Mouse (Mus musculus) testis, postnatal 14 days (tissue): ENCODE data around the gene Ap4m1.

ENCODE experiments used
- DNase-seq: peaks from one replicate; pipeline ENCODE4 v3.0.0; 2021; ENCODE audit warnings: low spot score

Ap4m1 gene

DNA sequence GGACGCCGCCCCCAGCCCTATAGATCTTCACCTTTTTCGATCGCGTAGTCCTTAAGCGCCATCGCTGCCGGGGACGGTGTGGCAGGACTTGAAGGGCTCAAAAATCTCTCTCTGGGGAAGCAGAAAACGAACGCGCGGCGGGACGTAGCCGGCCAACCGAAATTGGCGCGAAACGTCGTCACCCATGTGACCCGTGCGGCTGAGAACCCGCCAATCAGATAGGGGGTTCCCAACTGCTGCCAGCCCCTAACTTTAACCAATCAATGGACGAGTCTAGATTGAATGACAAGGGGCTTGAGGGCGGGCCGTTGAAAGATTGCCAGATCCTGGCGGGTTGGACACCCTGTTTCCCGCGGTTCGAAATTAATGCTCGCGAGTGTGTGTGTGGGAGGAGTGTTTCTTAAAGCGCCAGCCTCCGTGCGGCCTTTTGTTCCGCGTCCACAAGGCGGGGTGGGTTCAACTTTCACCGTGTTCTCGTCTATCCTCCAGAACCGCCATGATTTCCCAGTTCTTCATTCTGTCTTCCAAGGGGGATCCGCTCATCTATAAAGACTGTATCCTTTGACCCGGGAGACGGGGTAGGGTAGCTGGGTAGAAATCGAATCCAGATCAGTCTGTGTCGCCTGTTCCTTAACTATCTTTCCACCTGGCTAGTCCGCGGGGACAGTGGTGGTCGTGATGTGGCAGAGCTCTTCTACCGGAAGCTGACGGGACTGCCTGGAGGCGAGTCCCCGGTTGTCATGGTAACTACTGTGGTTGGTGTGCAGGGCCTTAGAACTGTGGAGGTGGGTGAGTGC lies at the start of gene Ap4m1, which contains the start of gene Mcm7:
Gene Ap4m1 (plus strand): TSS at position 308 of the 797 bp plus-strand sequence.
Gene Mcm7 (minus strand): TSS at position 728 of the 797 bp plus-strand sequence.
- peak; percentile 96 for DNase-seq

DNA sequence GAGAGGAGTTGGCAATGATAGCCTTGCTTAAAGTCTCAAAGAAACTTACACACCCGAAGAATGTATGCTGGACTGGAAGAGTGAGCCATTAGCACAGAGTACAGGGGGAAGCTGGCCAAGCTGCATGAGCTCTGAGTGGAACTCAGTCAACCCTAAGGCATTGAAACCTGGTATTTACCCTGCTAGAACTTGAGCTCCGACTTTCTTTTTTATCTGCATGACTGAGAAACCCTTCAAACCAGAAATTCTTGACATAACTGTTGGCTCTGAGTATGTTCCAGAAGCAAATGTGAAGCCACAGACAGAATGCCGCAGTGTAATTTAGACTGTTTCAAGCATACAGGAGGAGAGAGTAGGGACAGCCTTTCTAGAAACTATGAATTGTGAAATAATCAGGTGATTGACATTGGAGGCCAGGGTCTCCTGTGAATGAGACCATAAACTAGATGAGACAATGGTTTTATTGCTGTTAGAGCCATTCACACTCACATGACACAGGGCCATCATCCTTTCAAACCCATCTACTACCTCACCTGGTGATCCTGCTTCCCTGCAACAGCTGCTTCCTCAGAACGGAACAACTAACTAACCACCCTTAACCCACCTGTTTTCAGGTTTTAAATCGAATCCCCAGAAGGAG lies 39.3 kb upstream of the Ap4m1 start:
- DNase-seq: no peak

DNA sequence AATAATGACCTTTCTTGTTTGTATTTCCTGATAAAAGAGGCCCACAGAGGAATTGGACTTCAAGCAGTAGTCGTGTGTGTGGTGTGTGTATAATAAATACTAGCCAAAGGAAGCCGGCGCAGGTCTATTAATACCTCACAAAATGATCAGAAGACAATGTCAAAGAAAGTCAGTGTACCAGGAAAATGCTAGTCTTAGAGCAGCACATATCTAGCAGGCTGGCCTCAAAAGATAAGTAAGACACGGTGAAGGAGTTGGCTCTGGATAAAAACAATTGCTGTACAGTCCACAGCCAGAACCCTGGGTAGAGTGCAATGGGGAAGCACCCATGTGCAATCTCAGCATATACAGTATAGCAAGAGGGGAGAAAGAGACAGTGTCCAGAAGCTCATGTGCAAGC lies 34.5 kb upstream of the Ap4m1 start:
- no peak for DNase-seq

DNA sequence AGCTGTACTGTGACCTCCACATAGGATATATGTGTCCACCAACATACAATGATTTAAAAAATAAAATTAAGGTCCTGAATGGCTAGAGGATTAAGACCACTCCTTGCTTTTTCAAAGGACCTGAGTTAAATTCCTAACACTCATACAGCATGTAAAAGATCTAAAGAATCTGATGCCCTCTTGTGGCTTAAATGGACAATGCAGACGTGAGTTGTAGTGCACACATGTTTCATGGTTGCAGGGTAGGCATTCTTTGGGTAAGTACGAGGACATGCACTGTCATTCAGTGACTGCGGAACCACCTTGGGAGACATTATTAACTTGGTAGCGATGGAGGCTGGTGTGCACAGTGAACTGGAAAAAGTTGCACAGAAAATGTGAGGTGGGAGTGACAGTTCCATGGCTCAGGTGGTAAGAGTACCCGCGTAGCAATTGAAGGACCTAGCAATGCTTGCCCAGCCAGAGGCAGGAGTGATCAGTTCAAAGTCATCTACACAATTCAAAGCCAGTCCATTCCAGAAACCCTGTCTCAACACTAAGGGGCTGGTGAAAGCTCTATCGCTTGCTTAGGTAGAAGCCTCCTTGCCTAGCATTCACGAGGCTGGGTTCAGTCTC lies 33.8 kb upstream of the Ap4m1 start:
- DNase-seq: no peak

DNA sequence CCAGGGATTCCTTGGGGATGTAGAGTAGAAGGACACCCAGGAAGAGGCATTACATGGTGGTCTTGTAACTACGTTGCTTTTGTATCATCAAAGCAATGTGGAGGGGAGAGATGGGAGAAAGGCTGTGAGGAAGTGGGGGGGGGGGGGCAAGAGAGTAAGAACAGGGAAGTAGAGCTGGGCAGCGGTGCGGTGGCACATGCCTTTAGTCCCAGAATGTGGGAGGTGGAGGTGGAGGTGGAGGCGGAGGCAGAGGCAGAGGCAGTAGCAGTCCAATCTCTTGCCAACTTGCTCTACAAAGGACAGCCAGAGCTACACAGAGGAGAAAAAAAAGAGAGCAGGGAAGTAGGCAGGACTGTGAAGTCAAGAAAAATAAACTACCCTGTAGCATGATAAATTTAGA lies 33.2 kb upstream of the Ap4m1 start:
- DNase-seq: no peak

DNA sequence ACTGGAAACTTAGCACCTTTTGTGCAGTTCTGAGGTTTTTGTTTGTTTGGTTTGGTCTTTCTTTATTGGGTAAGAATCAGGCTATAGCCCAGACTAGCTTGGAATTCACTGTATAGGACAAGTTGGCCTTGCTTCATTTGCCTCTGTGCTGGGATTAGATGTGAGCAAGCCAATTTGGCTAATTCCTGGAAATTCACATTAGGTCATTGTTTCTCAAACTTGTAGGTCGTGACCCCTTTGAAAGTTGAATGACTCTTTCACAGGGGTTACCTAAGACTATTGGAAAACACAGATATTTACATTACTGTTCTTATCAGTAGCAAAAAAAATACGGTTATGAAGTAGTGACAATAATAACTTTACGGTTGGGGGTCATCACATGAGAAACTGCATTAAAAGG lies 17.4 kb upstream of the Ap4m1 start:
- DNase-seq: no peak

DNA sequence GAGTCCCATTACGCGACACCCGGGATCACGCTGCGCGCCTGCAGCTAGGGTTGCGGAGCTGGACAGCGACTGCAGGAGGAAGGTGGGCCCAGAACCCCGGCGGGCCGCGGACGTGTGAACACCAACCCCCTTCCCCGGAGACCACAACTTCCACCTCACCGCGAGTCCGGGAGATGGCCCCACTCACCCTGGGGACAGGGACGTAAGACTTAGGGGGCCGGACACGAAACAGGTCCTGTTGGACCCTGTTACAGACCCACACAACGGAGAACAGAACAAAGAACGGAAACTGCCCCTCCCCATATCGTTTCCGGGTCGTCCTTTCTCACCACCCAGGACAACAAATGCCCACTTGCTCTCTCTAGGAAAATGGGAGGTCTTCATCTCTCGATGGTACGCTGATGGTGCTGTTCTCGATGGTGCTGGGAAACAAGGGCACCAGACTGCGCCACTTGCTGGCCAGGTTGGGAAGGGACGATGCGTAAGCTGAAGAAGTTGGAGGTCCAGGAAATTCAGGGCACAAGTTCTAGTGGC lies 16.3 kb upstream of the Ap4m1 start, which contains the start of gene Zfp113:
Gene Zfp113 (minus strand): TSS at position 302 of the 534 bp plus-strand sequence.
- peak; percentile 90 for DNase-seq

DNA sequence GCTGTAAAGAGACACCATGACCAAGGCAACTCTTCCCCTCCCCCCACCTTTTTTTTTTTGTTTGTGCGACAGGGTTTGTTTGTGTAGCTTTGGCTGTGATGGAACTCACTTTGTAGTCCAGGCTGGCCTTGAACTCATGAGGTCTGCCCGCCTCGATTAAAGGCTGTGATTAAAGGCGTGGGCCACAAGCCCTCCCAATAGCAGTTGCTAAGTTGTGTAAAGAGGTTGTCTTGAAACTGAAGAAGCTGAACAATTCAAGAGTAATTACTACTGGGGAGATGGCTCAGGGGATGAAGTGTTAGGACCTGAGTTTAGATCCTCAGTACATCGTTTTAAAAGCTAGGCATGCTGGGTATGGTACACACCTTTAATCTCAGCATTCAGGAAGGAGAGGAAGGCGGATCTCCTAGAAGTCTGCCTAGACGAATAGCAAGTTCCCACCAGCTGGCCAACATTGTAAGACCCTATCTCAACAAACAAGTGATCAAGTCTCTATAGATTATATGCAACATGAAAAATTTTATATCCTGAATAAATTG lies 11.5 kb upstream of the Ap4m1 start:
- DNase-seq: no peak

DNA sequence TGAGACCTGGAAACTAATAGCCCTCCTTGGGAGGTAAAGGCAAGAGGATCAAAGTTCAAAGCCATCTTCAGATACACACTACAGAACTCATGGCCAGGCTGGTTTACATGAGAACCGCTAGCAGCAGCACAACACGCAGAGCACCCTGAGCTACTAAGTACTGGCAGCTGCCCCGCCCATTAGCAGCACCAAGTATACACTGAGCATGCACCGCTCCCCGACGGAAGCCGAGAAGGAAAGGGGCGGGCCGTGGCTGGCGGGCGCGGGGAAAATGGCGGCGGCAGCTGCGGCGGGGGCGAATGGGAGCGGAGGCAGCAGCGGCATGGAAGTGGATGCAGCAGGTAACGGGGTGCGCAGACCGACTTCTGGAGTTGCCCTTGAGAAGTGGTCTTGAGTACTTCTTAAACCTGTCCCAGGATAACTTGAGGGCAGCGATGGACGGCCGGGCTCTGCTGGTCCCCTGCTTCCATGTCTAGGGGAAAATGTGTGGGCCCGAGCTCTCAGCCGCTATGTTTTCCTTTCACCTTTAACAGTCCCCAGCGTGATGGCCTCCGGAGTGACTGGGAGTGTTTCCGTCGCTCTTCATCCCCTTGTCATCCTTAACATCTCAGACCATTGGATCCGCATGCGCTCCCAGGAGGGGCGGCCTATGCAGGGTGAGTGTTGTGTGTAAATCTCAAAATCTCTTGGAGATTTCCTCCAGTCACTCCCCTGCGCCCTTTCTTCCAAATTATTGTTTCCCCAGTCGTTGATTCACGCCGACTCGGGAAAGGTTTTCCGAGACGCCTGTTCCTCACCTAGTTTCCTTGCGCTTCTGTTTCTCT lies 10.7 kb upstream of the Ap4m1 start, which contains the start of gene Cops6:
Gene Cops6 (plus strand): TSS at position 230 of the 824 bp plus-strand sequence.
- peak; percentile 94 for DNase-seq

DNA sequence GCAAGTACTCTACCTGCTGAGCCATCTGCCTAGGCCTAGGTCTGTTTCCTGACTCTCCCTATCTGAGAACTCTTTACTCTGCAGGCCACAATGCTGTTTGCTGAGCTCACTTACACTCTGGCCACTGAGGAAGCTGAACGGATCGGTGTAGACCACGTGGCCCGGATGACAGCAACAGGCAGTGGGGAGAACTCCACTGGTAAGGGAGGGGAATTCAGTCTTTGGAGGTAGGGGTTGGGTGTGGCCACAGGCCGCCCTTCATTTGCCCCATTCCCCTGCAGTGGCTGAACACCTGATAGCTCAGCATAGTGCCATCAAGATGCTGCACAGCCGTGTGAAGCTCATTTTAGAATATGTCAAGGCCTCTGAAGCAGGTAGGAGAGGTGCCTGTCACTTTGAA lies 8.8 kb upstream of the Ap4m1 start:
- no peak for DNase-seq

DNA sequence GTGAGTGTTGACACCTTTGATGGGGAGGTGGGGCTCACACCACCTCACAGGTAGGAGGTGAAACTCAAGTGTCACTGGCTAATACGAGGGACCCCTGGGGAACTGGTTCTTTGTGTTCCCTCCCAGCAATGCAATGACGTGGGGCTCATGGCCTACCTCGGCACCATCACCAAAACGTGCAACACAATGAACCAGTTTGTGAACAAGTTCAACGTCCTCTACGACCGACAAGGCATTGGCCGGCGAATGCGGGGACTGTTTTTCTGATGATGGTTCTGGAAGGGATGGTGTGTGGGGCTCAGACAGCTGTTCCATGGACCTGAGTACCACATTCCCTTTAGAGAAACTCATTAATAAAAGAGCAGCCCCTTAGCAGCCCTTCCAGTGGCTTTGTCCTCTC lies 8.2 kb upstream of the Ap4m1 start:
- no peak for DNase-seq

DNA sequence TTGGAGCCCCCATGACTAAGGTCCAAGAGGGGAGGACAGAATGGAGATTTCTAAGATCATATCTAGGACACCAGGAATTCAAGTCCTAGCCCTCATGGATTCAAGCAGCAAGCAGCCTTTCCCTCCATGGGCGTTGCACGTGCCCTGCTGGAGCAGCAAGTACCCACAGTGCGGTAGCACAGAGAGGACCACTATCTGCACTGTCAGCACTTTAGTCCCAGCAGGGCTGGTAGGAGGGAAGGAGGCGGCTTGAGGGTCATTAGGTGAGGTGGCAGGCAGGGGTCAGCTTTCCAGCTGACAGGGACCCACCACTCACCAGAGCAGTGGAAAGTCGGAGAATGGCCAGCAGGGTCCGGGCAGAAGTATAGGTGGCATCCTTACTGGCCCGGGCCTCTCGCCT lies 6.2 kb upstream of the Ap4m1 start:
- DNase-seq: no peak

DNA sequence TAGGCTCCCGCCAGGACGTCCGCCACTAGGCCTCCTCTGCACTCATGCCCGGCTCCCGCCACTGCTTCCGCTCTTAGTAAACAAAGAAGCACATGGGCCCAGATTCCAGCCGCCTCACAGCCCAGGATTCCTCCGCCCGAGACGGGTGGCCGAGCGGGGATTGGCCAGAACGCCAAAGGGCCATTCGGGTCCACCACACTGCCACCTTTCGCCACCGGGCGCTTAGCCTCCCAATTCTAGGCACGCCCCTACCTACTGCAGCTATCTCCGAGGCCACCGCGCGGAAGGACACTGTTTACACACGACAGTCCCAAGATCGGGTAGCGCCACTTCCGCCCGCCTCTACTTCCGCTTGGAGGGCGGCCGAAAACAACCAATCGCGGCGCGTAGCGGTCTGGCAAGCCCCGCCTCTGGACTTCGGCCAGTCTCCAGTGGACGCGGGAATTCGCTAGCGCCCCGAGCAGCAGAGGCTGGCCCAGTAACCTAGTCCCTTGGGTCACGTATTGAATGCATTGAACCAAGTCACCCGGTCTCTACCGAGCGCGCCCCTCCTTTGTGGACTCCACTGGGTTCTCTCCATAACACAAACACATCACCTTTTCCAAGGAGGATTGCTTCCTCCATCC lies 753 bp upstream of the Ap4m1 start:
- peak; percentile 96 for DNase-seq

DNA sequence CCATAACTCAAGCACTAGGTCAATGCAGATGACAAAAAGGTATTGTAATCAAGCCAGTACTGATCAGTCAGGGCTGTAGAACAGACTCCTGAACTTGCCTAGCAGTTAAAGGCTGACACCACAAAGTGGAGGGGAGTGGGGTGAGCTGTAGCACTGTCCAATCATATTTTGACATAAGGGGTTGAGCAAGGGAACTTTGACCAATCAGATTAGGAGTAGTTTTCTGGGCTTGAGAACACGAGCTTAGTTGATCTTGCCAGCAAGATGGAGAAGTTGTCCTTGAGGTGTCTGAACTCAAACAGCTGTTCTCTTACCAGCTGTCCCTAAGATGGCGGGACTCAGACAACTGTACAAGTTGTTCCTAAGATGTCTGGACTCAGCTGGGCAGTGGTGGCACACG lies 1.4 kb downstream of the Ap4m1 start:
- no peak for DNase-seq

DNA sequence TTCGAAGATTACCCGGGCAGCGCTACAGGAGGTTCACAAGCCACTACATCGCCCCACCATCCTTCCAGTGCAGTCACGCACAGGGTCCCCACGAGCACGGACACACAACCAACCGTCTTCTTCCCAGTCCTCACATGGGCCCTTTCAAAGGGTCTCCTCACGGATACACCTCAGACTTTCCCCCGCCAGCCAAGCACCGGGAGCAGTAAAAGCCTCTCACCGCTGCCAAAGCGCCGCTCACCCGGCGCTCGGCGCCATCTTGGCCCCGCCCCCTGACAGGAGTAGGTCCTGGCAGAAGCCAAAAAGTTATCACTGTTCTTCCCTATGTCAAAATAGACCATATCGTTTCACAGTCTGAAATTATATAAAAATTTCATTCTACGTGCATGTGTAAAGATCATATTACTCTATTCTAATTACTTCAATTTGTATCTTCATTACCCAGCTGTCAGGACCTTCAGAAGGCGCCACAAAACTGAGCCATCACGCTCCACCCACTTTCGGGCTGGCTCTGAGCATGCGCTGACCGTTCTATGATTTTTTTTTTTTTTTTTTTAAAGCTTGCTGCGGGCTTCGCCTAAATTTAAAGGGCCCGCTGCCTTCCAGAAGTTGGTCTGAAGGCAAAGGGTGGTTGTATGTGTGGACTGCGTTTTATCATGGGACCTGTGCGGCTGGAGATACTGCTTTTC lies 15.3 kb downstream of the Ap4m1 start, which contains the start of the genes Taf6 and Cnpy4:
Gene Taf6 (minus strand): TSS at position 502 of the 689 bp plus-strand sequence.
Gene Cnpy4 (plus strand): TSS at position 536 of the 689 bp plus-strand sequence.
- DNase-seq: peak; percentile 88

DNA sequence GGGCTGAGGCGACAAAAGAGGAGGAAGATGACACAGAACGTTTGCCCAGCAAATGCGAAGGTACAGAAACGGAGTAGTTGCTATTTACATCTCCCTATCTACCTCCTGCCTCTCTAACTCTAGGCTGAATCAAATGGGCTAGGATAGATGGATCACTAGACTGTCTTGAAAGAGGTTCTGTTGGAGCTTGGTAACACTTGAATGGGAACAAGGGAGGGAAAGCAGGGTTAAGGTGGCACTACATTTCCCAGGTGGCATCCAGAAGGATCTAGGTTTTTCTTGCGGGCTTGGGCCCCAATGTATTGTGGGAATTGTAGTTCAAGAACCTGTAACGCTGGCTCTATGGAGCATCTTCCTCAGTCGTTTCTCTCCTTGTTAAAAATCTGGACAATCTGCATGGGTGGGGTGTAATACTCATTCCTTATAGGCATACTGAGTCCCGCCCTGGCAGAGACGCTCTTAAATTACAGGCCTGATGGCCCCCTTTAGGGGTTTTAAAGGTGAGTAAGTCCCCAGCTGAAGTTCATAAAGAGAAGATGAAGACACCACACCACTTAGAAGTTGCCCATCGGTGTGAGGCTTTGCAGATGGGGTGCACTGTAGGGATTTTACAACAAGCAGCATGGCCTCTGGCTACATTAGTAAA lies 16.0 kb downstream of the Ap4m1 start:
- DNase-seq: peak; percentile 84

DNA sequence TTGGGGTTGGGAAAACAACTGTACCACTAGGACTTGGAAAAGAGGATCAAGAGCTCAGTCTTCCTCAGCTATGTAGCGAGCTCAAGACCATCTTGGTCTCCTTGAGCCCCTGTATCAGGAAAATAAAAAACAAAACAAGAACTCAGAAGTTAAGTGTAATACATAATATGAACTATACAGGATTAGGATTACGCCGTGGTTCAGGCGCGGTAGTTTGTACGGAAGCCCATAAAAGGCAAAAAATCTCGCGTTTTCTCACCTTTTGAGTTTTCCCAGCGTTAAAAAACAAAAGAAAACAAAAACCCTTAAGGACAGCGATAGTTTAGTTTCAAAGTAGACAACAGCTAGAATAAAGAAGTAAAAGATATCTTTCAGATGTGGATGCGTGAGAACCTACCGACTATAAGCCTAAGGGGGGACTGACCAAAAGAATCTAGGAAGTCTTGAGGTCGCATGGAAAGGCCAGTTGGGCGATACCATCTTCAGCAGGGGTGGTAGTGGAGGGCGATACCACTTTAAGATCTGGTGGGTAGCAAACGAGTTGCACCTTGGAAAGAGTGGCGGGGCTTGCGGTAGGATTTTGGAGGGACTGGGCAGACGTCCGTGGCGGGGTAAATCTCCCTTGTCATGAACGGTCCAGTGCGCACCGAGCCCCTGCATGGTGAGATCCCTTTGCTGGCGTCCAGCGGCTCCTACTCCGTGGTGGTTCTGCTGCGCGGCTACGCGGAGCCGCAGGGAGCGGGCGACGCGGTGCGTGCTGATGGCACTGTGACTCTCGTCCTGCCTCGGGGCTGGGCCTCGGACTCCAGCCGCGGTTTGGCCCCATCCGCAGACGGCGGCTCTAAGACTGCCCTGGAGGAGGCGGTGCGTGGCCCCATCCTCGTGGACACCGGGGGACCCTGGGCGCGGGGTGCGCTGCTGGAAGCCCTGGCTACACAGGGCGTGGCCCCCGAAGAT lies 22.2 kb downstream of the Ap4m1 start, which contains the start of gene Mblac1:
Gene Mblac1 (plus strand): TSS at position 544 of the 957 bp plus-strand sequence.
- DNase-seq: peak; percentile 80

DNA sequence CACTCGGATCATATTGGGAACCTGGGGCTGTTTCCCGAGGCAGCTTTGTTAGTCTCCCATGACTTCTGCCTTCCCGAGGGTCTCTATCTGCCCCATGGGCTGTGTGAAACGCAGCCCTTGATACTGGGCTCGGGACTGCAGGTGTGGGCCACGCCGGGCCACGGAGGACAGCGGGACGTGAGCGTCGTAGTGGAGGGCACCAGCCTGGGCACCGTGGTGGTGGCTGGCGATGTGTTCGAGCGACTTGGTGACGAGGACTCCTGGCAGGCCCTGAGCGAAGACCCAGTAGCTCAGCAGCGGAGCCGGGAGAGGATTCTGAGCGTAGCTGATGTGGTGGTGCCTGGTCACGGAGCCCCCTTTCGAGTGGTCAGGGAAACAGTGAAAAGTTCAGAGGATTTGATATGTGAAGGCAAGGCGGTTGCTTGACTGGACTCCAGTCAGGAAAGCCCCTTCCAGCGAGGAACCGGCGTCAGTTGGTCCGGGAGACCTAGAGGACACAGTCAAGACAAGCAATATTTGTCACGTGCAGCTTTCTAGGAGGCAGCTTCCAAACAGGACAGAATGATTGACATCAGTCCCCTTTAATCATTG lies 23.0 kb downstream of the Ap4m1 start:
- DNase-seq: no peak
